8 mouse cellular contexts compared by ENCODE assay signal in genomic region chr3:34691703-34692393, GRCm38 (mm10). TPM values are rescaled to one million over a fixed set of nuclear protein-coding genes. Genes with fewer than 3 reads are reported as not detected.
DNase-seq lines count a peak whose midpoint lies in the region; ATAC-seq and TF ChIP-seq lines count a peak whose summit lies in the region.

No protein-coding gene starts in this region.

- no peaks in the 10 kb centered on the region for H3K36me3 ChIP-seq in kidney, embryonic 15.5 days
- H3K36me3 ChIP-seq in embryonic facial prominence, embryonic 14.5 days (ENCODE audit: control insufficient read depth, insufficient read depth, low read length), result no peaks in the 10 kb centered on the region
- no peaks in the 10 kb centered on the region for H3K36me3 ChIP-seq in intestine, embryonic 16.5 days (ENCODE audit: control insufficient read depth, insufficient read depth, low read length)

- H3K9me3 ChIP-seq in kidney, embryonic 15.5 days (replicated peaks), result no peaks in the 10 kb centered on the region
- H3K9me3 ChIP-seq in embryonic facial prominence, embryonic 14.5 days (ENCODE audit: control insufficient read depth, low read length), result no peaks in the 10 kb centered on the region
- no peaks in the 10 kb centered on the region for H3K9me3 ChIP-seq in intestine, embryonic 16.5 days (ENCODE audit: control insufficient read depth, low read length)

- peaks cover 8% of the 10 kb centered on the region; the same call in 1 of the 2 replicates for H3K4me1 ChIP-seq in kidney, embryonic 15.5 days
- no peaks in the 10 kb centered on the region for H3K4me1 ChIP-seq in embryonic facial prominence, embryonic 14.5 days (ENCODE audit: control insufficient read depth, insufficient read depth, low read length)
- H3K4me1 ChIP-seq in intestine, embryonic 16.5 days (ENCODE audit: control insufficient read depth, insufficient read depth, low read length), result no peaks in the 10 kb centered on the region
- peaks cover 7% of the 10 kb centered on the region for H3K4me1 ChIP-seq in olfactory bulb, adult 2 months (ENCODE audit: control insufficient read depth, insufficient read depth, low read length)

- H3K9ac ChIP-seq in kidney, embryonic 15.5 days, result peak overlapping the region; percentile 18; the same call in 1 of the 2 replicates
- peak overlapping the region; percentile 56 for H3K9ac ChIP-seq in embryonic facial prominence, embryonic 14.5 days (ENCODE audit: low read depth, low read length)
- peak overlapping the region; percentile 50; the same call in 1 of the 2 replicates for H3K9ac ChIP-seq in intestine, embryonic 16.5 days (ENCODE audit: low read depth, low read length)

- DNase-seq in kidney, postnatal 14 days, result no peak
- peak; percentile 88 for DNase-seq in brain, embryonic 14.5 days (ENCODE audit: low read depth)
- DNase-seq in embryonic facial prominence, embryonic 14.5 days (ENCODE audit: low spot score), result peak; percentile 56

- TF ChIP-seq CTCF in brain, embryonic 14.5 days (IDR thresholded peaks at IDR 0.05; ENCODE audit: borderline replicate concordance, extremely low read depth, insufficient read depth, insufficient read length), result no peak
- TF ChIP-seq CTCF in olfactory bulb, adult 2 months (IDR thresholded peaks at IDR 0.05; ENCODE audit: insufficient read depth, low read depth, low read length), result no peak

- H3K27ac ChIP-seq in kidney, embryonic 15.5 days, result no peak overlapping the region
- no peak overlapping the region for H3K27ac ChIP-seq in embryonic facial prominence, embryonic 14.5 days (replicated peaks; ENCODE audit: low read depth, low read length)
- no peak overlapping the region for H3K27ac ChIP-seq in intestine, embryonic 16.5 days (ENCODE audit: low read length)
- H3K27ac ChIP-seq in olfactory bulb, adult 2 months (ENCODE audit: insufficient read depth, low read depth, low read length), result peak overlapping the region; percentile 46; the same call in 1 of the 2 replicates

- peak; percentile 22; the same call in 1 of the 2 replicates for ATAC-seq in kidney, embryonic 15.5 days (replicated peaks; ENCODE audit: low FRiP score)
- ATAC-seq in embryonic facial prominence, embryonic 14.5 days (ENCODE audit: low read depth), result peak; percentile 67; the same call in 1 of the 2 replicates
- no peak for ATAC-seq in intestine, embryonic 16.5 days
- ATAC-seq in inflammation-experienced regulatory T-cells, adult 6 months, result no peak
- ATAC-seq in CD4-positive, CD25-positive, alpha-beta regulatory T cell, adult 4 months, result no peak

- no peaks in the 10 kb centered on the region for H3K27me3 ChIP-seq in kidney, embryonic 15.5 days
- H3K27me3 ChIP-seq in embryonic facial prominence, embryonic 14.5 days (replicated peaks; ENCODE audit: control insufficient read depth, insufficient read depth, low read length), result no peaks in the 10 kb centered on the region
- H3K27me3 ChIP-seq in intestine, embryonic 16.5 days (replicated peaks; ENCODE audit: control insufficient read depth, insufficient read depth, low read length), result no peaks in the 10 kb centered on the region

- WGBS in kidney, embryonic 15.5 days, result 5% methylated on average over 20 of the region's 20 CpGs
- 8% methylated on average over 20 of the region's 20 CpGs for WGBS in embryonic facial prominence, embryonic 14.5 days
- 14% methylated on average over 20 of the region's 20 CpGs for WGBS in intestine, embryonic 16.5 days
- 9% methylated on average over 20 of the region's 20 CpGs for WGBS in olfactory bulb, adult 2 months

- H3K4me2 ChIP-seq in kidney, embryonic 15.5 days, result peak overlapping the region; percentile 68
- peak overlapping the region; percentile 68 for H3K4me2 ChIP-seq in embryonic facial prominence, embryonic 14.5 days (ENCODE audit: low read depth, low read length)
- peak overlapping the region; percentile 44 for H3K4me2 ChIP-seq in intestine, embryonic 16.5 days (ENCODE audit: low read depth, low read length)

- no peak for TF ChIP-seq POLR2A in brain, embryonic 14.5 days (IDR thresholded peaks at IDR 0.05; ENCODE audit: borderline replicate concordance, extremely low read depth, insufficient read depth, insufficient read length, poor library complexity, severe bottlenecking)
- TF ChIP-seq POLR2A in olfactory bulb, adult 2 months (IDR thresholded peaks at IDR 0.05; ENCODE audit: insufficient read depth, low read depth, low read length), result no peak

- H3K4me3 ChIP-seq in kidney, embryonic 15.5 days (replicated peaks), result peak overlapping the region; percentile 36
- peak overlapping the region; percentile 36 for H3K4me3 ChIP-seq in embryonic facial prominence, embryonic 14.5 days (ENCODE audit: low read depth, low read length)
- H3K4me3 ChIP-seq in intestine, embryonic 16.5 days (ENCODE audit: low read length), result peak overlapping the region; percentile 22
- H3K4me3 ChIP-seq in olfactory bulb, adult 2 months (ENCODE audit: insufficient read depth, low read depth, low read length), result peak overlapping the region; percentile 45

RNA-seq across cellular contexts. Expression of gene Sox2, which starts 41.6 kb away (rescaled TPM):
- polyA plus RNA-seq in kidney, embryonic 15.5 days (2015; fragmentation: Nextera tagmentation; extraction: Ambion mirVana), result 0.08 and 0.10 TPM in 2 replicates
- polyA plus RNA-seq in brain, embryonic 14.5 days (2012; rRNA removed), result 101 and 119 TPM in 2 replicates
- 4.3 and 5.1 TPM in 2 replicates for polyA plus RNA-seq in embryonic facial prominence, embryonic 14.5 days (2014; fragmentation: Nextera tagmentation; extraction: Ambion mirVana)
- polyA plus RNA-seq in intestine, embryonic 16.5 days (2015; fragmentation: Nextera tagmentation; extraction: Ambion mirVana), result 0.12 and 0.24 TPM in 2 replicates
- polyA plus RNA-seq in olfactory bulb, adult 2 months (2012; ENCODE audit: insufficient read depth, insufficient read length, low replicate concordance, missing spikeins), result not detected in 2 replicates
- polyA plus RNA-seq in inflammation-experienced regulatory T-cells, adult 6 months (2017; shearing (Covaris generic)), result not detected
- not detected for polyA plus RNA-seq in CD4-positive, CD25-positive, alpha-beta regulatory T cell, adult 4 months (2017; shearing (Covaris generic))

Comparison
In these comparisons a context has a peak if more than half of its experiments do, and no peak if none do; other contexts are left out.
1. ATAC-seq: peak in kidney, embryonic 15.5 days (single experiment) and embryonic facial prominence, embryonic 14.5 days (single experiment); none in intestine, embryonic 16.5 days (single experiment), inflammation-experienced regulatory T-cells, adult 6 months (single experiment) and CD4-positive, CD25-positive, alpha-beta regulatory T cell, adult 4 months (single experiment).
2. Peak in every context shown above with its lines, with median percentiles within 50 percentile points of each other: H3K4me2 ChIP-seq, H3K4me3 ChIP-seq and H3K9ac ChIP-seq.